Mouse (Mus musculus) liver, postnatal 0 days (tissue): Measurements from ENCODE around the gene Agap3.

Source experiments
- CTCF ChIP-seq: sonication (generic); IDR thresholded peaks from 2 replicates; pipeline ENCODE4 v1.5.1; 2016; ENCODE audit warnings: antibody characterized with exemption, low read depth
- EP300 ChIP-seq: IDR thresholded peaks from 2 replicates; pipeline ENCODE4 v1.6.1; 2016; ENCODE audit warnings: antibody characterized with exemption, low read depth, mild to moderate bottlenecking

DNA sequence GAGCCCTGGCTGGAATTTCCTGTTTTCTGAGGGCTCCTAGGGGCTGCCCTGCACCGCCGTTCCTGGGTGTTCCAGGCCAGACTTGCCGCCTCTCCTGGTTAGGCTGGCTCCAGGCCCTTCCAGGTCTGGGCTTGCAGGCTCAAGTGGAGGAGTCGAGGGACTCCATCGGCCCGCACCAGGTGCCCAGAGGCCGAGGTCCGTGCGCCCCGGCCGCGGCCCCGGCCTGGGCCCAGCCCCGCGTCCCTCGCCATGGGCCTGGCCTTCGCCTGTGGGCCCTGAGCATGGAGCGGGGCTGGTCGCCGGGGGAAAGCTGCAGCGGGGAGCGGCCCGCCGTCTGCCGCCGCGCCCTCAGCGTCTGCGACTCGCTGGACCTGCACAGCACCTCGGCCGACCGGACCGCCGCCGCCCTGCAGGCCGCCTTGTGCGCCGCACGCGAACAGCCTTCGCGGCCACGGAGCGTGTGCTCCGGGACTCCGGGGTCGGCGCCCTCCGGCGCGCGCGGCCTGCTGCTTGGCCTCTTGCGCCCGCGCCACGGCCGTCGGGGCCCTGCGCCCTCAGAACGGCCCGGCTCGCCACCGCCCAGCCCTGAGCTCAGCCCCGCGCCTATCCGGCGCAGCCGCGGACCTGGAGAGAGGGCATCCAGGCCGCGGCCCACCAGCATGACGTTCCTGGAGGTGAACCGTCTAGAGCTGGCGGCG is 22.2 kb downstream of the Agap3 start:
- no peak for TF ChIP-seq CTCF
- TF ChIP-seq EP300, result no peak
